Mouse (Mus musculus): ENCODE measurements around the gene Fbxl15.

- TF ChIP-seq POLR2AphosphoS2 (IDR thresholded peaks at IDR 0.05; ENCODE audit: insufficient read length, low read depth) (peak; percentile 11), POLR2A (IDR thresholded peaks at IDR 0.05; ENCODE audit: insufficient read length, low read depth) (no peak), REST (IDR thresholded peaks at IDR 0.05; ENCODE audit: insufficient read depth, insufficient read length) (no peak), CEBPB (IDR thresholded peaks at IDR 0.05; ENCODE audit: insufficient read depth, poor library complexity, severe bottlenecking) (no peak), MAX (IDR thresholded peaks at IDR 0.05; ENCODE audit: low read depth) (no peak), TCF12 (IDR thresholded peaks at IDR 0.05; ENCODE audit: insufficient read depth, poor library complexity, severe bottlenecking) (no peak), USF1 (IDR thresholded peaks at IDR 0.05; ENCODE audit: low read depth) (no peak), MYOG (IDR thresholded peaks at IDR 0.05; ENCODE audit: control insufficient read depth in 1 of 3, insufficient read depth in 1 of 3, insufficient read length in 2 of 3, low read depth in 2 of 3) (peak in 1 of 3 experiments; percentile 13)
Observed at GRCm38 (mm10) chr19:46315752-46316610, 12.0 kb upstream of the Fbxl15 start.
